In the genomic region with DNA sequence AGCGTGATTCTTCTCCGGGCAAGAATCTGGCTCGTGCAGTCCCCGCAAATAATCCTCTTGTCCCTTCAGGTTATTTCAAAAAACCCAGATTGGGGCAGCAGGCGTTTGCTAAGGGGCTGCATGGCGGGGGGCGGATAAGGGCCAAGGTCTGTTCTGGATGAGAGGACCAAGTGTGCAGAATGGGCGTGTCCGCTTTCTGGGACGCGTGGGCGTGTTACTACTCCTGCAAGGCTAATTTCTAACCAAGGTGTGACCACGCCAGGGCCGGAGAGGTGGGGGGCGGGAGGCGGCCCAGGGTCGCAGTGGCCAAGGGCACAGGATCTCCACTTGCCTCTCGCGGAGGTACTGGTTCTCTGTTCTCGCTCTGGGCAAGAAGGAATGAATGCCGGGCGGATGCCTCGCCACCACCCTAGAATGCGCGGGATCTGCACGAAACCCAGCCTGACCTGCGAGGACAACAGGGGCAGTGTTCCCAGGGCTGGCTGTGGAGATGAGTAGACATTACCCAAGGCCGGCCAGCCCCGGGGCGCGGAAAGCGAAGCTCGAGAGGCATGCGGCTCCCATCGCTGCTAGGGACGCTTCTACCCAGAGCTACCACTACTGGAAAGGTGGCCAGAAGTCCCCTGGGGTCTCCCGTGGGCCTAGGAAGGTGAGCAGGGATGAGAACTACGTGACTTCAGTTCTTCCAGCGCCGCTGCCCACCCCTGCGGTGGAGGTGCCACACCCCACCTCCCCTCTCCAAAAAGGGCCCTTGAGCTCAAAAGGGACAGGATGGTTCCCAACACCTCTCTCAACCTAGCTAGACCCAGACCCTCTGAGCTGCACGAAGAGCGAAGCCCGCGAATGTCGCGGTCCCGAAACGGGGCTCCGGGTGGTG, we compare ENCODE assay signal across 8 mouse cellular contexts. TPM values are rescaled to one million over a fixed set of nuclear protein-coding genes. Genes with fewer than 3 reads are reported as not detected.
DNase-seq lines count a peak whose midpoint lies in the region; ATAC-seq and TF ChIP-seq lines count a peak whose summit lies in the region.

No protein-coding gene starts in this region.

- H3K4me3 ChIP-seq in lung, embryonic 14.5 days (ENCODE audit: low read depth, low read length), result peak overlapping the region; percentile 53
- H3K4me3 ChIP-seq in embryonic facial prominence, embryonic 14.5 days (ENCODE audit: low read depth, low read length), result peak overlapping the region; percentile 66
- H3K4me3 ChIP-seq in intestine, embryonic 14.5 days (ENCODE audit: low read depth, low read length), result peak overlapping the region; percentile 55
- H3K4me3 ChIP-seq in neural tube, embryonic 15.5 days (replicated peaks), result peak overlapping the region; percentile 61

- 6% methylated on average over 50 of the region's 50 CpGs for WGBS in lung, embryonic 14.5 days
- 6% methylated on average over 38 of the region's 50 CpGs for WGBS in embryonic facial prominence, embryonic 14.5 days
- WGBS in intestine, embryonic 14.5 days, result 7% methylated on average over 50 of the region's 50 CpGs
- 7% methylated on average over 50 of the region's 50 CpGs for WGBS in neural tube, embryonic 15.5 days

- H3K4me1 ChIP-seq in lung, embryonic 14.5 days (ENCODE audit: insufficient read depth), result no peaks in the 10 kb centered on the region
- peaks cover 5% of the 10 kb centered on the region; the same call in 1 of the 2 replicates for H3K4me1 ChIP-seq in embryonic facial prominence, embryonic 14.5 days (ENCODE audit: control insufficient read depth, insufficient read depth, low read length)
- peaks cover 8% of the 10 kb centered on the region for H3K4me1 ChIP-seq in intestine, embryonic 14.5 days (replicated peaks; ENCODE audit: control insufficient read depth, insufficient read depth, low read length)
- H3K4me1 ChIP-seq in neural tube, embryonic 15.5 days, result peaks cover 23% of the 10 kb centered on the region

- ATAC-seq in lung, embryonic 14.5 days (ENCODE audit: insufficient read depth), result no peak
- no peak for ATAC-seq in embryonic facial prominence, embryonic 14.5 days (ENCODE audit: low read depth)
- ATAC-seq in intestine, embryonic 14.5 days (replicated peaks; ENCODE audit: low FRiP score, low TSS enrichment, low read depth), result no peak
- no peak for ATAC-seq in neural tube, embryonic 15.5 days (ENCODE audit: low FRiP score)
- ATAC-seq in erythroblast, adult 5-6 weeks (replicated peaks; ENCODE audit: low FRiP score, poor library complexity, severe bottlenecking), result no peak

- H3K9ac ChIP-seq in lung, embryonic 14.5 days, result no peak overlapping the region
- peak overlapping the region; percentile 69; the same call in 1 of the 2 replicates for H3K9ac ChIP-seq in embryonic facial prominence, embryonic 14.5 days (ENCODE audit: low read depth, low read length)
- H3K9ac ChIP-seq in intestine, embryonic 14.5 days (ENCODE audit: low read length), result no peak overlapping the region
- peak overlapping the region; percentile 59; the same call in 1 of the 2 replicates for H3K9ac ChIP-seq in neural tube, embryonic 15.5 days (replicated peaks)

- H3K36me3 ChIP-seq in lung, embryonic 14.5 days (ENCODE audit: insufficient read depth), result no peaks in the 10 kb centered on the region
- no peaks in the 10 kb centered on the region for H3K36me3 ChIP-seq in embryonic facial prominence, embryonic 14.5 days (ENCODE audit: control insufficient read depth, insufficient read depth, low read length)
- H3K36me3 ChIP-seq in intestine, embryonic 14.5 days (ENCODE audit: control insufficient read depth, insufficient read depth, low read length), result no peaks in the 10 kb centered on the region
- H3K36me3 ChIP-seq in neural tube, embryonic 15.5 days, result no peaks in the 10 kb centered on the region

- no peaks in the 10 kb centered on the region for H3K9me3 ChIP-seq in lung, embryonic 14.5 days (ENCODE audit: low read depth, low read length)
- H3K9me3 ChIP-seq in embryonic facial prominence, embryonic 14.5 days (ENCODE audit: control insufficient read depth, low read length), result no peaks in the 10 kb centered on the region
- H3K9me3 ChIP-seq in intestine, embryonic 14.5 days (ENCODE audit: control insufficient read depth, low read length), result no peaks in the 10 kb centered on the region
- H3K9me3 ChIP-seq in neural tube, embryonic 15.5 days (replicated peaks), result no peaks in the 10 kb centered on the region

- DNase-seq in lung, embryonic 14.5 days, result no peak
- DNase-seq in lung, postnatal 14 days, result no peak
- DNase-seq in embryonic facial prominence, embryonic 14.5 days (ENCODE audit: low spot score), result no peak
- DNase-seq in intestine, embryonic 14.5 days (ENCODE audit: low spot score), result peak; percentile 59
- no peak for DNase-seq in frontal cortex, adult 2 months (ENCODE audit: extremely low spot score in 1 of 2, low spot score in 1 of 2)
- no peak for DNase-seq in ovary, postnatal 14 days (ENCODE audit: low spot score)

- H3K27ac ChIP-seq in lung, embryonic 14.5 days (ENCODE audit: low read depth), result no peak overlapping the region
- no peak overlapping the region for H3K27ac ChIP-seq in embryonic facial prominence, embryonic 14.5 days (replicated peaks; ENCODE audit: low read depth, low read length)
- no peak overlapping the region for H3K27ac ChIP-seq in intestine, embryonic 14.5 days (ENCODE audit: low read depth)
- H3K27ac ChIP-seq in neural tube, embryonic 15.5 days (replicated peaks), result no peak overlapping the region

- TF ChIP-seq CTCF in lung, embryonic 14.5 days (IDR thresholded peaks at IDR 0.05; ENCODE audit: low read depth), result no peak

- peaks cover 58% of the 10 kb centered on the region for H3K27me3 ChIP-seq in lung, embryonic 14.5 days (ENCODE audit: insufficient read depth, low read length)
- peaks cover 71% of the 10 kb centered on the region for H3K27me3 ChIP-seq in embryonic facial prominence, embryonic 14.5 days (replicated peaks; ENCODE audit: control insufficient read depth, insufficient read depth, low read length)
- H3K27me3 ChIP-seq in intestine, embryonic 14.5 days (replicated peaks; ENCODE audit: control insufficient read depth, insufficient read depth, low read length), result peaks cover 59% of the 10 kb centered on the region
- peaks cover 74% of the 10 kb centered on the region for H3K27me3 ChIP-seq in neural tube, embryonic 15.5 days (replicated peaks)

- peak overlapping the region; percentile 100 for H3K4me2 ChIP-seq in lung, embryonic 14.5 days
- H3K4me2 ChIP-seq in embryonic facial prominence, embryonic 14.5 days (ENCODE audit: low read depth, low read length), result peak overlapping the region; percentile 100
- H3K4me2 ChIP-seq in intestine, embryonic 14.5 days (ENCODE audit: low read length), result peak overlapping the region; percentile 82
- H3K4me2 ChIP-seq in neural tube, embryonic 15.5 days, result peak overlapping the region; percentile 97

RNA-seq across cellular contexts. Expression of gene Cdh23, which starts 10.3 kb away (rescaled TPM):
- polyA plus RNA-seq in lung, embryonic 14.5 days (2014; fragmentation: Nextera tagmentation; extraction: Ambion mirVana), result 0.26 TPM in 2 replicates
- 1.0 and 1.2 TPM in 2 replicates for polyA plus RNA-seq in embryonic facial prominence, embryonic 14.5 days (2014; fragmentation: Nextera tagmentation; extraction: Ambion mirVana)
- 0.78 and 1.0 TPM in 2 replicates for polyA plus RNA-seq in intestine, embryonic 14.5 days (2014; fragmentation: Nextera tagmentation; extraction: Ambion mirVana)
- 8.6 and 10.0 TPM in 2 replicates for polyA plus RNA-seq in neural tube, embryonic 15.5 days (2015; fragmentation: Nextera tagmentation; extraction: Ambion mirVana)
- 4.6 and 5.4 TPM in 2 replicates for polyA plus RNA-seq in frontal cortex, adult 2 months (2012; rRNA removed)
- not detected in 2 replicates for total RNA-seq in erythroblast, adult 5-6 weeks (2015; ENCODE audit: low replicate concordance)
- 0.26 and 0.84 TPM in 2 replicates for total RNA-seq in erythroblast, adult 5-6 weeks (2017; ENCODE audit: low replicate concordance)

Comparison
In these comparisons a context has a peak if more than half of its experiments do, and no peak if none do; other contexts are left out.
1. H3K9ac ChIP-seq: peak in embryonic facial prominence, embryonic 14.5 days (single experiment) and neural tube, embryonic 15.5 days (single experiment); none in lung, embryonic 14.5 days (single experiment) and intestine, embryonic 14.5 days (single experiment).
2. Peak in every context shown above with its lines, with median percentiles within 50 percentile points of each other: H3K4me2 ChIP-seq and H3K4me3 ChIP-seq.